Comparison of ENCODE assay signal across 13 mouse cellular contexts in genomic region chr2:93907519-93908294, GRCm38 (mm10). TPM values are rescaled to one million over a fixed set of nuclear protein-coding genes. Genes with fewer than 3 reads are reported as not detected.
DNase-seq lines count a peak whose midpoint lies in the region; ATAC-seq lines count a peak whose summit lies in the region.
"Had no signal": no experiment of that assay in that cellular context is flagged by ENCODE, and none has a peak within 500 bp of the region (broad histone marks: within the 10 kb centered on the region; RNA-seq: fewer than 3 reads in every experiment).

No protein-coding gene starts in this region.

- peak; percentile 29; the same call in 1 of the 2 replicates for ATAC-seq in forebrain, embryonic 13.5 days
- no peak for ATAC-seq in forebrain, embryonic 11.5 days (replicated peaks; ENCODE audit: low FRiP score)
- ATAC-seq in hindbrain, embryonic 14.5 days (ENCODE audit: low FRiP score) = peak; percentile 35
- peak; percentile 60 for ATAC-seq in neural tube, embryonic 15.5 days (ENCODE audit: low FRiP score)

- 69% methylated on average over 9 of the region's 9 CpGs for WGBS in forebrain, embryonic 13.5 days
- WGBS in forebrain, embryonic 11.5 days = 70% methylated on average over 9 of the region's 9 CpGs
- 58% methylated on average over 9 of the region's 9 CpGs for WGBS in hindbrain, embryonic 14.5 days
- WGBS in neural tube, embryonic 15.5 days = 44% methylated on average over 9 of the region's 9 CpGs

- H3K4me3 ChIP-seq in forebrain, embryonic 13.5 days = no peak overlapping the region
- H3K4me3 ChIP-seq in forebrain, embryonic 11.5 days (ENCODE audit: low read depth, low read length) = no peak overlapping the region
- no peak overlapping the region for H3K4me3 ChIP-seq in hindbrain, embryonic 14.5 days (replicated peaks; ENCODE audit: low read length)
- no peak overlapping the region for H3K4me3 ChIP-seq in neural tube, embryonic 15.5 days (replicated peaks)
- H3K4me3 ChIP-seq: embryonic facial prominence, embryonic 12.5 days had no signal

- no peaks in the 10 kb centered on the region for H3K36me3 ChIP-seq in forebrain, embryonic 13.5 days (ENCODE audit: poor library complexity, severe bottlenecking)
- no peaks in the 10 kb centered on the region for H3K36me3 ChIP-seq in forebrain, embryonic 11.5 days (ENCODE audit: control insufficient read depth, insufficient read depth, low read length)
- H3K36me3 ChIP-seq in hindbrain, embryonic 14.5 days (replicated peaks; ENCODE audit: control insufficient read depth, insufficient read depth) = no peaks in the 10 kb centered on the region
- no peaks in the 10 kb centered on the region for H3K36me3 ChIP-seq in neural tube, embryonic 15.5 days
- H3K36me3 ChIP-seq: embryonic facial prominence, embryonic 12.5 days had no signal

- DNase-seq in forebrain, embryonic 11.5 days (ENCODE audit: low spot score) = no peak
- peak; percentile 14 for DNase-seq in left cerebral cortex, postnatal 4 days
- DNase-seq in left cerebral cortex, adult 11 months (ENCODE audit: low spot score) = no peak
- peak; percentile 36 for DNase-seq in hindbrain, embryonic 14.5 days (ENCODE audit: low spot score)
- DNase-seq in spleen, postnatal 4 days (ENCODE audit: low spot score in 2 of 2) = no peak
- no peak for DNase-seq in gastrocnemius, postnatal 10 days
- DNase-seq: liver; thymus, adult 18-20 months had no signal

- no peak overlapping the region; the same call in 1 of the 2 replicates for H3K9ac ChIP-seq in forebrain, embryonic 13.5 days
- H3K9ac ChIP-seq in forebrain, embryonic 11.5 days (ENCODE audit: low read length) = no peak overlapping the region
- H3K9ac ChIP-seq in hindbrain, embryonic 14.5 days = peak overlapping the region; percentile 13; the same call in 1 of the 2 replicates
- H3K9ac ChIP-seq in neural tube, embryonic 15.5 days (replicated peaks) = no peak overlapping the region
- H3K9ac ChIP-seq: embryonic facial prominence, embryonic 12.5 days had no signal

- no peaks in the 10 kb centered on the region for H3K27me3 ChIP-seq in forebrain, embryonic 13.5 days
- H3K27me3 ChIP-seq in forebrain, embryonic 11.5 days (ENCODE audit: control insufficient read depth, insufficient read depth, low read length) = no peaks in the 10 kb centered on the region
- no peaks in the 10 kb centered on the region for H3K27me3 ChIP-seq in hindbrain, embryonic 14.5 days (ENCODE audit: control insufficient read depth, insufficient read depth, low read length)
- H3K27me3 ChIP-seq in neural tube, embryonic 15.5 days (replicated peaks) = no peaks in the 10 kb centered on the region
- H3K27me3 ChIP-seq: embryonic facial prominence, embryonic 12.5 days had no signal

- H3K27ac ChIP-seq in forebrain, embryonic 13.5 days = 0 out of 2 replicates have a peak overlapping the region, but pooled peaks have one; percentile 20
- no peak overlapping the region for H3K27ac ChIP-seq in forebrain, embryonic 11.5 days (ENCODE audit: low read depth, low read length)
- H3K27ac ChIP-seq in hindbrain, embryonic 14.5 days = peak overlapping the region; percentile 44
- H3K27ac ChIP-seq in neural tube, embryonic 15.5 days (replicated peaks) = peak overlapping the region; percentile 56
- H3K27ac ChIP-seq: embryonic facial prominence, embryonic 12.5 days had no signal

- no peak overlapping the region for H3K4me2 ChIP-seq in forebrain, embryonic 13.5 days
- no peak overlapping the region for H3K4me2 ChIP-seq in forebrain, embryonic 11.5 days (ENCODE audit: low read depth, low read length, severe bottlenecking)
- H3K4me2 ChIP-seq in hindbrain, embryonic 14.5 days (replicated peaks) = no peak overlapping the region
- H3K4me2 ChIP-seq in neural tube, embryonic 15.5 days = no peak overlapping the region
- H3K4me2 ChIP-seq: embryonic facial prominence, embryonic 12.5 days had no signal

- peaks cover 25% of the 10 kb centered on the region for H3K4me1 ChIP-seq in forebrain, embryonic 13.5 days
- H3K4me1 ChIP-seq in forebrain, embryonic 11.5 days (replicated peaks; ENCODE audit: control insufficient read depth, insufficient read depth, low read length) = no peaks in the 10 kb centered on the region
- H3K4me1 ChIP-seq in hindbrain, embryonic 14.5 days (replicated peaks; ENCODE audit: control insufficient read depth, insufficient read depth, low read length) = peaks cover 20% of the 10 kb centered on the region
- peaks cover 34% of the 10 kb centered on the region for H3K4me1 ChIP-seq in neural tube, embryonic 15.5 days

- H3K9me3 ChIP-seq in forebrain, embryonic 13.5 days (replicated peaks) = no peaks in the 10 kb centered on the region
- H3K9me3 ChIP-seq in forebrain, embryonic 11.5 days (ENCODE audit: control insufficient read depth, low read length) = no peaks in the 10 kb centered on the region
- H3K9me3 ChIP-seq in hindbrain, embryonic 14.5 days (ENCODE audit: control insufficient read depth, low read length) = no peaks in the 10 kb centered on the region
- H3K9me3 ChIP-seq in neural tube, embryonic 15.5 days (replicated peaks) = no peaks in the 10 kb centered on the region
- H3K9me3 ChIP-seq: embryonic facial prominence, embryonic 12.5 days had no signal

- intact Hi-C loops in left cerebral cortex, postnatal 4 days (cut with DNase I) = no loop called here

RNA-seq across cellular contexts. Expression of gene Accsl, which starts 38.8 kb away (rescaled TPM):
- polyA plus RNA-seq in forebrain, embryonic 13.5 days (2015; fragmentation: Nextera tagmentation; extraction: Ambion mirVana) = 0.28 and 0.98 TPM in 2 replicates
- 0.09 TPM in 1 of 2 replicates, not detected in the other for polyA plus RNA-seq in forebrain, embryonic 11.5 days (2014; fragmentation: Nextera tagmentation; extraction: Ambion mirVana)
- total RNA-seq in left cerebral cortex, postnatal 4 days (2021) = under 1 TPM in 1 of 2 experiments, not detected in 1; 0.68 TPM
- polyA plus RNA-seq in hindbrain, embryonic 14.5 days (2014; fragmentation: Nextera tagmentation; extraction: Ambion mirVana) = 0.08 and 0.38 TPM in 2 replicates
- 0.23 and 0.37 TPM in 2 replicates for polyA plus RNA-seq in neural tube, embryonic 15.5 days (2015; fragmentation: Nextera tagmentation; extraction: Ambion mirVana)
- total RNA-seq in gastrocnemius, postnatal 10 days (2021) = not detected
- total RNA-seq: megakaryocyte, adult 5-6 weeks had no signal
- polyA plus RNA-seq: embryonic facial prominence, embryonic 12.5 days had no signal

RNA-seq across cellular contexts. Expression of gene Gm13889, which starts 49.3 kb away (rescaled TPM):
- 17.7 and 22.3 TPM in 2 replicates for polyA plus RNA-seq in forebrain, embryonic 13.5 days (2015; fragmentation: Nextera tagmentation; extraction: Ambion mirVana)
- polyA plus RNA-seq in forebrain, embryonic 11.5 days (2014; fragmentation: Nextera tagmentation; extraction: Ambion mirVana) = 8.5 and 11.2 TPM in 2 replicates
- 10 to 100 TPM; 44.3 to 45.6 TPM for total RNA-seq in left cerebral cortex, postnatal 4 days (2021)
- 11.5 and 13.4 TPM in 2 replicates for polyA plus RNA-seq in hindbrain, embryonic 14.5 days (2014; fragmentation: Nextera tagmentation; extraction: Ambion mirVana)
- polyA plus RNA-seq in neural tube, embryonic 15.5 days (2015; fragmentation: Nextera tagmentation; extraction: Ambion mirVana) = 8.8 and 10.8 TPM in 2 replicates
- 10 to 100 TPM; 14.4 to 19.7 TPM for total RNA-seq in gastrocnemius, postnatal 10 days (2021)
- total RNA-seq: CH12.LX had no signal

RNA-seq across cellular contexts. Expression of gene Accs, which starts 58.0 kb away (rescaled TPM):
- 8.1 and 10.1 TPM in 2 replicates for polyA plus RNA-seq in forebrain, embryonic 13.5 days (2015; fragmentation: Nextera tagmentation; extraction: Ambion mirVana)
- polyA plus RNA-seq in forebrain, embryonic 11.5 days (2014; fragmentation: Nextera tagmentation; extraction: Ambion mirVana) = 7.7 and 11.1 TPM in 2 replicates
- 1 to 10 TPM; 6.7 to 7.4 TPM for total RNA-seq in left cerebral cortex, postnatal 4 days (2021)
- 4.8 and 6.7 TPM in 2 replicates for polyA plus RNA-seq in hindbrain, embryonic 14.5 days (2014; fragmentation: Nextera tagmentation; extraction: Ambion mirVana)
- polyA plus RNA-seq in neural tube, embryonic 15.5 days (2015; fragmentation: Nextera tagmentation; extraction: Ambion mirVana) = 4.2 and 5.4 TPM in 2 replicates
- total RNA-seq in gastrocnemius, postnatal 10 days (2021) = 1 to 10 TPM; 4.2 to 6.2 TPM

Comparison
In these comparisons a context has a peak if more than half of its experiments do, and no peak if none do; other contexts are left out.
1. DNase-seq: peak in left cerebral cortex, postnatal 4 days (single experiment) and hindbrain, embryonic 14.5 days (single experiment); none in forebrain, embryonic 11.5 days (single experiment), left cerebral cortex, adult 11 months (single experiment), spleen, postnatal 4 days (0 of 2) and gastrocnemius, postnatal 10 days (single experiment).